Mouse (Mus musculus) ovary, postnatal 14 days (tissue): ENCODE measurements around the gene Vwde.

Source experiments
- DNase-seq: peaks from one replicate; pipeline ENCODE4 v3.0.0; 2022; ENCODE audit warnings: low spot score

Gene Vwde

DNA sequence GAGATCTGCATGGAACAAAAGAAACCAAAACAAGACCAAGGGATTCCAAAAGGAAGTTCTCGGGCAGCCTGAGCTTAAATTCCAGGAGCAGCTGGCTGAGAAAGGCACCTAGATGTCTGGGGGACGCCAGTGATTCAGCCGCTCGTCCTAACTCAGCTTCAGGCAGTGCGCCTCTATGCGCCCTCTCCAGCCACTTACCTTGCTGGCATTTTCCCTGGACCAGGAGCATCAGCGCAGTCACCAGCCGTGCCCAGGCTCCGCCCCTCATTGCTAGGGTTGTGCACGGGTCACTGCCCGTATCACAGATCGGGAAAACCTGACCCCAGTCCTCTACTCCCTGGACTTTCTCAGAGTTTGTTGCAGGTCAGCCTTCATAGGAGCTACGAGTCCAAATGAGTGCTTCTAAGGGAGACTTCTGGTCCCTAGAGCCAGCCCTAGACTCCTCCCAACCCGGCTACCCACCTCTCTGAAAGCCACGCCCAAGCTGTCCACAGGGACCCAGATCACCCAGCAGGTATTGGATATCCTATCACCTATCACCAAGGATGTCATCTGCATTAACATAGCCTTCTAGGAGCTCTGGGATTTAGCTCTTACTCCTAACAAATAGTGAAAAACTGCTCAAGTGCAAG is at the start of gene Vwde:
TSS of gene Vwde (minus strand) at position 370 of the 632 bp plus-strand sequence.
- DNase-seq, result no peak

DNA sequence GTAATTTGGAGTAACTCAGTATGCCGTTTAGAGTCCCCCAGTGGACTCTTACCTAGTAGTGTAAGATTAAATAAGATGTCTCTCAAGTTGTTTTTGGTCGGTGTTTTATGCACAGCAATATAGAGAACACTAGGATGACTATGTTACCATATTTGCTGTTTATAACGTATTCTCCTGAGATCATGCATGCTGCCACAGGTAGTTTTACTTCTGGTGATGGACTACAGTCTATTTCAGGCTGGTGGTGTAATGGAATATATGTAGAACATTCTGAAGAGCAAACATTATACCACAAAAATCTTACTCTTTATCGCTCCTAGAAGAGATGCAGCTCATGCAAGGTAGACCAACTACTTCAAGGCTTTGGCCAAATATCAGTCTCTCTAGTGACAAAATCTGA is 30.6 kb upstream of the Vwde start:
- DNase-seq, result no peak

DNA sequence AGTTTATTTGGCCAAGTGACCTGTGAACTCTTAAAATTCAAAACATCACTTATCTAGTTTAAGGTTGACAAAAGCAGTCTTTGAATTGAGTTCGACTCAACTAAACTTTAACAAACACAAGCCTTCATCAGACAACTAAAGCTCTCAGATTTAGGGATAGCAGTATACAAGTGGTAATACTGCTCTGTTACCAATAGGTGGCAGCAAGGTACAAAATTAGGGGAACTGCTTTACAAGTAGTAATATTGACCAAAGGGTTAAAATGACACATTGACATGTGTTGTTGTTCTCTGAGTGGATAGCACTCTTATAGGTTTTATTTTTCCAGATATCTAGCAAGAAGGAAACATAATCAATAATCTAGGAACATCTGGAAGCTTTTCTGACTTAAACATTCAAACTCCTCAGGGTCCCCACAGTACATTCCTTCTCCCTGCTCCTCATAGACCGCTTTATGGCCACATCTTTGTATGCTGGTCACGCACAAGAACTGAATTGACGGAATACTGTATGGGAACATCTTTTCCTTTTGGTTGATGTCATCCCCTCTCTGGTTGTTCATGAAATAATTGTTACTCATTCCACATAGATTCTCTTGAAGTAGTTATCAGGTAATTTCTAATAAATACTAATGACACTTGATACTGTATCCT is 23.7 kb upstream of the Vwde start:
- DNase-seq, result no peak

DNA sequence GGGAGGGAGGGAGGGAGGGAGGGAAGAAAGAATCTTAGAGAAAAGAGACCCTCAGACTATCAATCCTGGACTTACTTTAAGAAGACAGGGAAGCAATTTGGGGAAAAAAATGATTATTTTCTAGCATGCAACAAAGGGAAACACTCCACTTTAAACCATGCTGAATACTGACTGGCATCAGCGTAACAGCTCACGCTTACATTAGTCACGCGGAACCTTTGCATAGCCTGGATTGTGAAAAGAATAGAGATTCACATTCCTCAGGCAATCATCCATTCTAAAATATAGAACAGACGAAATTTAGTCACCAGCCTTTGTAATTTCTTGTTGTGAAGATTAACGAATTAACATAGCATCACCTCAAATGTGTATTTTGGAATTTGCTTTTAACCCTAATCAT is 18.6 kb downstream of the Vwde start:
- DNase-seq, result no peak

DNA sequence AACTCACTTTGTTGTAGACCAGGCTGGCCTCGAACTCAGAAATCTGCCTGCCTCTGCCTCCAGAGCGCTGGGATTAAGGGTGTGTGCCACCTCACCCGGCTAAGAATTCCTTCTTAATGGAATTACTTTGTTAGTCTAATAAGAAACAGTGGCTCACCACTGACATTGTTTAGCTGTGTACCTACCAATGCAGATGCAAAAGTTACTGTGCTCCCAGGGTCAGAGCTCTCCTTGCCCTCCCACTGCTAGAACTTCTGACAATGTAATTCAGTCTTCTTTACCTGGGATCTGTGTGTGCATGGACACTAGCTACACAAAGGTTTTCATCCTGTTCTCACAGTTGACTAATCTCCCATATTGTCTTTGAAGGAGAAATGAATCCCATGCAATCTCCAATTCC is 27.3 kb downstream of the Vwde start:
- no peak for DNase-seq

DNA sequence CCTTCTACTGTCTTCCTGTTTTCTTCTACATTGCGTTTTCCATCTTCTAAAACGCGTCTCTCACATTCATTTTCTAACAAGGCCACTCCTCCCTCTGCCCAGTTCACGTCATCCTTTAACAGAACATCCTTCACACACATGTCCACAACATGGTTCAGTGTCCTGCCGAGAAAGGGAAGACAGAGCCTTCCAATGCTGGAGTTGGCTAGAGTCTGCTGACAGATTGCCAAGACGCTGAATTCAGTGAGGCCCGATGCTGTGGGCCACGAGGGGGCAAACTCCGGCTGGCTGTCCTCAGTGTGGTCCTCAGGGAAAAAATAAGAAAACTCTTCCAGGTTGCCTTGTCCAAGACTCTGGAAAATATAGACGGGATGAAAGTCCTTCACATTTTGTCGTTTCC is 37.9 kb downstream of the Vwde start:
- DNase-seq, result no peak

DNA sequence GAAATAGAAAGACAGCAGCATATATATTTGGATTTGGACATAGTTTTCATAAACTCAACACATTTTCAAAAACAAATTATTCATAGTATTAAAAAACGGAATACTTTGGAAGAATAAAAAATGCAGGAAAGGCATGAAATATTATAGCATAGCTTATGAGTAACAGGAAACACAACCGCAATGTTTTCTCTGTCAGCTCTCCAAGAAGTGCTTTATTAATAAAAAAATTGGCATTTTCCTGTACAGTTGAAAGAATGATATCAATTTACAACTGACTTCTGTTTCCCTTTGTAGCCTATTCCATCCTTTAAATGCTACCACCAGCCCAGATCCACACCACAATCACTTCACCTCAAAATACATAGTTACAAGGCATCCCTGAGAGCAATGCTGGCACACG is 44.7 kb downstream of the Vwde start:
- DNase-seq, result no peak

DNA sequence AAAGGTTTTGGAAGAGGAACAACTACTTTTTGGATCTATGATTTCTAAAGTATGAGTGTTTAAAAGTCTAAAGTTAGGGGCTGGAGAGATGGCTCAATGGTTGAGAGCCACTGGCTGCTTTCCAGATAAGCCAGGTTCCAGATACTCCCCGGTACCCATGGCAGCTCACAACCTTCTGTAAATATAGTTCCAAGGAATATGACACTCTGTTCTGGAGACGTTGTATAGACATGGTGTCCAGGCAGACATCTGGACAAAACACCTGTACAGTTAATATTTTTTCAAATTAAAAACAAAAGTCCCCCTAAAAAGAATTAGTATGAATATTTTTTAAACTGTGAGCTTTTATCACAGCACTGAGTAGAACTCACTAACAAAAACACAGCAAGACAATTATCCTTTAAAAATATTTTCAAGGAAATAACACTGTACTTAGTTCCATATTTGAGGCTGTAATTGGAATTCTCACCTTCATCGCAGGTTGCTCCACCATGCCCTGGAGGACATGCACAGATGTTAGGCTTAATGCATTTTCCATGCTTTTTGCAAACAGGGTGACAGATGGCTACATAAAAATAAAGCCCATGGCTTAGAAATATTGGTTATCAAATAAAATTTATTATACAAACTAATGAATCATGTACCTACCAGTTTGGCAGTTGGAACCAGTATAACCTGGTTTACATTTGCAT is 55.2 kb downstream of the Vwde start:
- no peak for DNase-seq

DNA sequence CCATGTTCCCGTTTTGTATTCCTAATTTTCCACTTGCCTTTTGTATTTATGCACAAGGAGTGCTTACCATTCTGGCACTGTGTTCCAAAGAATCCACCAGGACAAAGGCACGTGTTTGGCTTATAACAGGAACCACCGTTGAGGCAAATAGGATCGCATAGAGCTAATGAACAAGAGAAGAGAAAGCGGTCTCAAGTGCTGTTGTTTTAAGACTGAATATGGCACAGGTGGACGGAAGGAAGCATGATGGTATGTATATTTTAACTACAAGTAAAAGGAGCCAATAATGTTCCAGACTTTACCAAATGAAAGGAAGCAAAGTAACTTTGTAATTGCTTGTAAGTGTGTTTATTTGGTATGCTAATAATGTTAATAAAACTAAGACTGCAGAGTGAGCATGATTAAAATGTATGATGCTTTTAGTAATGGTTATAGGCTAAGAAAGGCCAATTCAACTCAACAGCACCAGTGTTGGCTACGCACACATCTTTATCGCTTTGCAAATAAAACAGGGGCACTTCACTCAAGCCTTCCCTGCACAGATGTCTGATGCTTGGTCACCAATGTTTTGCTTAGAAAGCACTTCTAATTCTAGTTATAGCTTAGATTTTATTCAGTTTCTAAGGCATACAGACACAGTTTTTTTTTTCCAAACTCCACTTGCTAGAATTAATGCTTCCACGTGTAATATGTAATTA is 58.4 kb downstream of the Vwde start:
- DNase-seq, result no peak

DNA sequence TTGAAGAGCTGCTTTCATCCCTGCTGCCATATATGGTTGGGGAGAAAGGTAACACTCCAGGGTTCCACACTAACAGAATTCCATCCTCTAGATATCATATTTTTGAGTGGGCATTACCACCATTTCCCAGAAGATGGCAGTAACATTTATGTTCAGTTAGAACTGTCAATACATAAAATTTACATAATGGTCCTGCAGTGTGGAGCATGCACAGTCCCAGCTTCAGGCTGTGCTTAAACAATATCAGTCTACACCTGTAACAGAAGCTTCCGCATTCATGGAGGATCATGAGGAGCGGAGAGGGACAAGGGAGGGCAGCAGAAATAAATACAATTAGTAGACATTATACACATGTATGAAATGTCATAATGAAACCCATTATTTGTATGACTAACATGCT is 65.3 kb downstream of the Vwde start:
- DNase-seq, result no peak

DNA sequence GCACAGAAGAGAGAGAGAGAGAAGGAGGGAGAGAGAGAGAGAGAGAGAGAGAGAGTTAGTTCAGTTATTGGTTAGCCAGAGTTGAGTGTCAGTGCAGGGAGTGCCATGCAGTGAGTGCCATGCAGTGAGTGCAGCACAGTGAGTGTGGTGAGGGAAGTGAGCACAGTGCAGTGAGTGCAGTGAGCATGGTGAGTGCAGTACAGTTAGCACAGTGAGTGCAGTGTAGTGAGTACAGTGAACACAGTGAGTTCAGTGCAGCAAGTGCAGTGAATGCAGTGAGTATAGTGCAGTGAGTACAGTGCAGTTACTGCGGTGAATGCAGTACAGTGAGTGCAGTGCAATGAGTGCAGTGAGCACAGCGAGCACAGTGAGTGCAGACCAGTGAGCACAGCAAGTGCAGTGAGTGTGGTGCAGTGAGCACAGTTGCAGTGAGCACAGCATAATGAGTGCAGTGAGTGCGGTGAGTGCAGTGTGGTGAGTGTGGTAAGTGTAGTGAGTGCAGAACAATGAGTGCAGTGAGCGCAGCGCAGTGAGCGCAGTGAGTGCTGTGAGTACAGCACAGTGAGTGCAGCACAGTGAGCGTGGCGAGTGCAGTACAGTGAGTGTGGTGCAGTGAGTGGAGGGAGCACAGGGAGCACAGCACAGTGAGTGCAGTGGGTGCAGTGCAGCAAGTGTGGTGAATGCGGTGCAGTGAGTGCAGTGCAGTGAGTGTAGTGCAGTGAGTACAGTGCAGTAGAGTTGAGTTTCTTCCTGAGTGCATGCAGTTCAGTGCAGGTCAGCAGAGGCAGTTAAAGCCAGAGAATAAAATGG is 70.7 kb downstream of the Vwde start:
- DNase-seq, result no peak

DNA sequence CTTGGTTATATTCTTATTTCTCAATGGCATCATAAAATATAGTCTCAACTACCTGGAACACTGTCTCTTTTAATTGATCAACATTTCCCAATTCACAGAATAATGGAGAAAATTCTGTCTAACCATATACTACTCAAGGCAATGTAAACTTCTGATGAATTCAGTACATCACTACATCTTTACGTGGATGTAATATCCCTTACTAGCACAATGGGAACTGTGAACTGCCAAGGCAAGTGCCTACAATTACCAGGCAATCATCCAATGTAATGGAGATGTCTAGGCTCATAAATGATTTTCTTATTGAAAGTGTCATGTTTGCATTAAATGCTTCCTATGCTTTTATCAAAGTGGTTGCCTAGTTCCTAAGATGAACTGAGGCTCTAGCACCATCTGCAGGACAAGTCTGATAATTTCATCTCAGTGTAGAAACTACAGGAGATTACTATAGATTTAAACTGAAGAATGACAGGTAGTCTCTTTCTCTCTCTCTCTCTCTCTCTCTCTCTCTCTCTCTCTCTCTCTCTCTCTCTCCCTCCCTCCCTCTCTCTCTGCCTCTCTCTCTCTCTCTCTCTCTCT is 72.6 kb downstream of the Vwde start:
- peak; percentile 18 for DNase-seq

DNA sequence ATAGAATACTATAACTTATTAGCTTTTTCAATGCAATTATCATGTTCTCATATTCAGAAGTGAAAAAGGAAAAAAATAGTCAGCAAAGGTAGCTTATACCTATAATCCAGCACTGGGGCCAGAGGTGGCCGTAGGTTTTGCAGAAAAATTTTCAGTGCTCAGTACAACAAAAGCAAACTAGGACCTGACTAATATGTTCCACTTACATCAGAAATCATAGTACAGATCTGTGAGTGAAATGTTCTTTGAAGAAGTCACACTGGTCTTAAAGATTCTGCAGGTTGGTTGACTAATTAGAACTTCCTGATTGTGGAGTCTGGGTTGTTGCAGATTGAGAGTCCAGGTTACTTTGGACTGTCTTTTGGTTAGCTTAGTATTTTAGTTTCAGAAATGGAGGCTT is 87.5 kb downstream of the Vwde start:
- no peak for DNase-seq

DNA sequence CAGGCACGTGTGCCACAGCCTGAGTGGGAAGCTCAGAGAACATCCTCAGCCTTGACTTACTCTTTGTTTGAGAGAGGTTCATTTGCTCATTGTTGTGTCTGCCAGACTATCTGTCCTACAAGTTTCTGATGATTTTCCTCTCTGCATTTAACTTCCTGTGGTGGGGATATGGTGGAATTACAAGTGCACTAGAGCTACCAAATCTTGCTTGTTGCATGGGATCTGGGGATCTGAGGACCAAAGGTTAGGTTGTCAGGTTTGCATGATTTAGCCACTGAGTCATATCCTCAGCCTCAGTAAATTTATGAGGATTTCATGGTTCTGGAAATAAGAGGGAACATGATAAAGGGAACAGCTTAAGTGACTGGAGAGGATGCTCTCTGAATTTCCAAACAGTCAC is 116.1 kb downstream of the Vwde start:
- no peak for DNase-seq
